Mouse (Mus musculus) R1 (cell line): ENCODE measurements at regions not wholly inside any gene's neighbourhood (a gene's known extent, or its start where the extent isn't known, plus 50 kb on each side); places are given as distances from the start of the nearest gene placed in this dataset.

ENCODE experiments used
- DNase-seq: peaks from one replicate; pipeline ENCODE4 v3.0.0-alpha.2; 2018; ENCODE audit warnings: low read depth, low spot score

- no peak for DNase-seq
Measured at GRCm38 (mm10) chr5:40780363-40780762, 927.6 kb downstream of the Rab28 start.

GRCm38 (mm10) chr5:40779902-40780301 lies 928.1 kb downstream of the Rab28 start:
- no peak for DNase-seq

DNA sequence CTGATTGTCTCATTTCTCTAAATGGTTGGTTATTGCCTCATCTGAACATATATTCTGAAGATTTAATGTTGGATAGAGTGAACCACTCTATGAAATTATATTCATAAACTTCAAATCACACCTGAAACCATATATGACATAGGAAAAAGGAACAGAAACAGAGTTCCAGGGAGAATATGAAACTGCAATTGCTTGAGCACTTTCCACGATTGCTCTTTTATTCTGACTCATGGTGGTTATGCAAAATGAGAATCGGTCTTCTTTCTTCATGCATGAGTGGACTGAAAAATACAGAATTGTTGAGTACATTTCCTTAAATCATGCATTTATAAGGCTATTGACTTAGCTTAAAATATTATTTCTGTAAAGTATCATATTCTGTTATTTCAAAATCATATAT lies 932.1 kb downstream of the Rab28 start:
- no peak for DNase-seq

DNA sequence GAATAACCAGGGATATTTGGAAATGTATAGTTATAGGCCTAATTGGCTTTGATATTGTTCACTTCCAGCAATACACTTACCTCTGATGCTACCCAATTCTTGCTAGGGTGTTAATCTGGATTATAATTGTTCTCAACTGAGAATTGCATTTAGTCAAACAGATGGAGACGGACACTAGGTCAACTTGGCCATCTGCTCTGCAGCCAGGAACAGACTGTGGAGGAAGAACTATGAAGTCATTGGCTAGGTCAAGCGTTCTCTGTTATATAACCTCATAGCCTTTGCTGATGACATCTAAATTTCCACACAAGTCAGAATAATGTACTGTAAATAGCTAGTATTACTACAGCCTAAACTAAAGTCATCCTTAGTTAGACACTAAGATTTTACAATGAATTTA lies 947.7 kb downstream of the Rab28 start:
- DNase-seq: no peak

DNA sequence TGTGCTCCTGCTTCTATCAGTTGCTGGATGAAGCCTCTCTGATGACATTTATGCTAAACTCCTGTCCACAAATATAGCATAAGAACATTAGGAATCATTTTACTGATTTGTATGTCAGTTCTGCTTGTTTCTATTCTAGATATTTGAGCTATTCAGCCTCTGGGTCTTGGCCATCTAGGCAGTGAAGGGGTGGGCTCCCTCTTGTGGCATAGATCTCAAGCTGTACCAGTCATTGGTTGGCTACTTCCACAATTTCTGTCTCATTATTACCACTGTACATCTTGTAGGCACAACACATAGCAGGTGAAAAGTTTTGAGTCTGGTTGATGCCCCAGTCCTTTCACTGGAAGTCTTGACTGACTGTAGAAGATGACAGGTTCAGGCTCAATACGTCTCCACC lies 957.9 kb downstream of the Rab28 start:
- DNase-seq: peak; percentile 2

- no peak for DNase-seq
Measured at GRCm38 (mm10) chr5:40735660-40736059, 972.3 kb downstream of the Rab28 start.

GRCm38 (mm10) chr5:40733844-40734566 lies 974.0 kb downstream of the Rab28 start:
- DNase-seq: no peak

GRCm38 (mm10) chr5:40714497-40715128 lies 959.3 kb upstream of the Hs3st1 start:
- no peak for DNase-seq

GRCm38 (mm10) chr5:40701651-40702050 lies 946.4 kb upstream of the Hs3st1 start:
- no peak for DNase-seq

DNA sequence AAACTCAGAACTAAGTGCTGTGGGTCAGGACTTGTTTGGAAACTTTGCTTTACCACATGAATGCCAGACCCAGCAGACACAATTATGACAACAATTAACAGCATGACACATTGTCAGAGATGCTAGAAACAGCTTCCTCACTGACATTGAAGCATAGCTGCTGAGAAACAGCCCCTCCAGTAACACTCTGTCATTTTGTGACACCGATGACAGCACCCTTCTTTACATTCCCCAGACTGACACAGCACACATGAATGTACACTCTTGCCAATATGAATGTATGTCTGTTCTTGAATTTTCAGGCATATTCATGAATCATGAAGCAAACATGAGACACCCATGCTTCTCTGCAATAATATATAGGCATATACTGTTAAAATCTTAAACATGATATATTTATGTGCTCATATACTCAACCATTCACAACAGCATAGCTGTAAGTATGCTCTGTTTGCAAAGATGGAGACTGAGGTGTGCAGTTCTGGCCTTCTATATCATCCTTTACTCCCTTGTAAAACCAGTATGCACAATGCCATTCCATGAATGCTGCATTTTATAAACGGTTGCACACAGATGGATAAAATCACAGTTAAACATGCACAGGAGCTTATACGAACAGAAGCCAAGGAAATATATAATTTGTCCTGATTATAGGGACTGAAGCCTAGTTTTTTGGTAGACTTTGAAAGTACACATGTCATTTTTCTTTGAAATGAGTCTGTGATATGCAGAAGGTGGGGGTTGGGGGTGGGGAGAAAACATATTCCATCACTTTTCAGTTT lies 942.4 kb upstream of the Hs3st1 start:
- DNase-seq: no peak
